Mouse (Mus musculus) layer of hippocampus, postnatal 25 days (tissue): ENCODE data around the gene Cd300ld2. TPM values are rescaled to one million over a fixed set of nuclear protein-coding genes. Genes with fewer than 3 reads are reported as not detected.

Source experiments
- total RNA-seq, 2 experiments: library from RNA; stranded (reverse); gene quantifications; 2 replicates each; pipeline ENCODE4 v1.2.3; 2021

The Cd300ld2 gene
- total RNA-seq, 2 experiments from 2014 or later, result not detected

Other genes with a start within 250 kb of the Cd300ld2 start
- 10 to 100 TPM; 27.8 to 30.9 TPM for gene Btbd17, start 220.2 kb downstream of the Cd300ld2 start, total RNA-seq
- not detected for gene Gpr142, start 217.3 kb downstream of the Cd300ld2 start, total RNA-seq
- 1 to 10 TPM; 2.8 to 4.5 TPM for gene Gprc5c, start 165.0 kb downstream of the Cd300ld2 start, total RNA-seq
- gene Cd300a, start 126.2 kb downstream of the Cd300ld2 start, total RNA-seq, result under 1 TPM; 0.37 to 0.52 TPM
- not detected for gene Cd300lb, start 81.8 kb downstream of the Cd300ld2 start, total RNA-seq
- gene Cd300c, start 47.0 kb downstream of the Cd300ld2 start, total RNA-seq, result not detected
- not detected for gene Cd300ld, start 26.3 kb downstream of the Cd300ld2 start, total RNA-seq
- 1 to 10 TPM; 4.1 to 4.5 TPM for gene Cd300c2, start 14.3 kb downstream of the Cd300ld2 start, total RNA-seq
- gene Cd300ld4, start 10.8 kb upstream of the Cd300ld2 start, total RNA-seq, result under 1 TPM in 1 of 2 experiments, not detected in 1; 0.86 TPM
- gene Cd300ld5, start 21.6 kb upstream of the Cd300ld2 start, total RNA-seq, result 1 to 10 TPM in 1 of 2 experiments, not detected in 1; 2.3 TPM
- gene Cd300ld3, start 32.2 kb upstream of the Cd300ld2 start, total RNA-seq, result under 1 TPM in 1 of 2 experiments, not detected in 1; 0.86 TPM
- not detected for gene Cd300e, start 46.0 kb upstream of the Cd300ld2 start, total RNA-seq
- gene Rab37, start 75.2 kb upstream of the Cd300ld2 start, total RNA-seq, result 1 to 10 TPM; 1.8 to 2.0 TPM
- under 1 TPM; 0.35 to 0.39 TPM for gene Cd300lf, start 117.8 kb upstream of the Cd300ld2 start, total RNA-seq
- 10 to 100 TPM; 74.8 to 76.3 TPM for gene Slc9a3r1, start 147.1 kb upstream of the Cd300ld2 start, total RNA-seq
- gene Tmem104, start 171.3 kb upstream of the Cd300ld2 start, total RNA-seq, result 10 to 100 TPM; 19.0 to 19.4 TPM
- 10 to 100 TPM; 16.6 to 21.3 TPM for gene Nat9, start 171.7 kb upstream of the Cd300ld2 start, total RNA-seq